Mouse (Mus musculus): ENCODE measurements at regions not wholly inside any gene's neighbourhood (a gene's known extent, or its start where the extent isn't known, plus 50 kb on each side); places are given as distances from the start of the nearest gene placed in this dataset.
A peak's percentile ranks its signal among the peaks of the same experiment; 100 is the strongest.

DNA sequence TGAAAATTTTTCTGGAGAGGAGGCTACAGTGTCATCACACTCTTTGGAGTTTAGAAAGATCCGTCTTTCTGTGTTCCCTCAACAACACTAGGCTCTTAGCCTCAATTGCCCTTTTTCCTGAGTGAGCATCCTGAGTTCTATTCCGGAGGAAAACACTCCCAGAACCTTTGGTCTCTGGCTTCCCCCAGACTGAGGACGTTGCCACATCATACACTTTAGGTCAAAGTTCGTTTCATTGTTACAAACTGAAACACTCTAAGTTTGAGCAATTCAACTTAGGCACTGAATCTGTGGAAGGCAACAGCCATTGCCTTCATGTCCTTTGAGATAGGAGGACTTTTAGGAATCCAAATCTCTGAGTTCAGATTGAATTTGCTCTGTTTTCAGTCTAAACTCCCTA, 85.0 kb downstream of the Arl4a start:
- no peak for DNase-seq (ENCODE audit: low read depth, low spot score)

DNA sequence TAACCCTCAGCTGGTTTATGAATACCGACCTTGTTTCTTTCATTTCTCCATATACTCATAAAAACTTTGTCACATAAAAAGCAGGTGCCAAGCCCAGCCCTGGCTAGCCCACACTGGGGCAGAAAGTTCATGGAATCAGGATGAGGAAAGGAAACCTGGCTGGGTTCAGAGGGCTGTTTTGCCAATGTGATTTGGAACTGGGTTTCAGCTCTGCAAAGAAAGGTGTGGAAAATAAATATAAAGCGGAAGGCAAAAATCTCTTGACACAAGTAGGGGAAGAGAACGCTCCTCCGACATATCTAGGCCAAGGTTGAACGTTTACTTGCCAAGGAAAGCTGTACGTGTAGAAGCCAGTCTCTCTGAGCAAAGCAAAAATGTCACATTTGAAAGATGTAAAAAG, 85.9 kb downstream of the Arl4a start:
- DNase-seq (ENCODE audit: low read depth, low spot score) = no peak

DNA sequence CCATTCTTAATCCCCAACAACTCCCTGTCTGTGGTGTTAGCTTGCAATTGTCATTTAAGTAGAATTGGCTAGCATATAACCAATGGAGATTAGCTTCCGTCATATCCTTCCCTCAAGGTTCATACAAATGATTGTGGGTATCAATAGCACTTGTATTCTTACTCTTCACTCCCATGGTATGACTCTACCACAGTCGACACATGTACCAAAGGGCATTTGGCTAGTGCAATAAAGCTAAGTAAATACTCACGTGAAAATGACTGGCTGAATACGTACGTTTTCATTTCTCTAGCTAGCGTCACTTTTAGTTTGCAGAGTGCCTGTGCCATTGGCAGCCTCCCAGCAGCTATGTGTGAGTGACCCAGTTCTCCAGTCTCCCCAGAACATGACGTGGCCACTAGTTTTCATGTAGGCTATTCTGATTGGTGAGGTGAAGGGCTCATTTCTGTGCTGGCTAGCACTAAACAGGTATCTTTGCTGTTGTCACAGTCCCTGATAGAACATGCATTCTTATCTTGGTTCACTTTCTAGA, 87.5 kb downstream of the Arl4a start:
- DNase-seq (ENCODE audit: low read depth, low spot score) = no peak

DNA sequence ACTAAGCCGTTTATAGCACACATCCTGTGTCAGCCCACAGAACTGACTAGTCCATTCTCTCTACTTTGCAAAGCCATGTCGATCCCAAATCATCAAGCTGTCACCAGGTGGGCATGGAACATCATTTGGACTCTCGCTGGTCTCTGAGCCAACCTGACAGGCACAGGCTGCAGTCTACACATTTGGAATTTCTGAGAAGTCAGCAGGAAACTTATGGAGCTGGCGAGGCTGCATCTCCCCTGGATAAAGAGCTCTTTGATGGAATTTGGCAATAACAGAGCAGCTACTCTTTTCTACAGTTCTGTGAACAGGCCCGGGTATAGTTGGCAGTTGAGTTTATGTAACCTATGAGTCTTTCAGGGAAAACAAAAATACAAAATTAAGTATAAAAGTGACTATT, 94.9 kb downstream of the Arl4a start:
- no peak for DNase-seq (ENCODE audit: low read depth, low spot score)

DNA sequence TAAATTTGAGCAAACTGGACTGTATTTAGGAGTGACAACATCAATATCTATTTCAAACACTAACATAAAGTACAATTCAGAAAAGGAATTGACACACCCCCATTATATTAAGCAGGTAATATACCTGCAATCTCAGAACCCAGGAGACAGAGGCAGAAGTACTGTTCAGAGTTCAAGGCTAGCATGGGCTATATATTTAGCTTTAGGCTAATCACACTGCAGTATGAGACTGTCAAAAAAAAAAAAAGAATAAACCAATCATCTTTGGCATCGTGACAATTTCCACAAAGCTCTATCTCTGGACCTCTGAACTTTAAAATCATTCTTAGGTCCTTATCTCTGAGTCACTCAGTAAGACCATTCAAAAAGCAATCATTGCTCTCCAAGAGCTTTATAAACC, 96.7 kb downstream of the Arl4a start:
- DNase-seq (ENCODE audit: low read depth, low spot score) = no peak

DNA sequence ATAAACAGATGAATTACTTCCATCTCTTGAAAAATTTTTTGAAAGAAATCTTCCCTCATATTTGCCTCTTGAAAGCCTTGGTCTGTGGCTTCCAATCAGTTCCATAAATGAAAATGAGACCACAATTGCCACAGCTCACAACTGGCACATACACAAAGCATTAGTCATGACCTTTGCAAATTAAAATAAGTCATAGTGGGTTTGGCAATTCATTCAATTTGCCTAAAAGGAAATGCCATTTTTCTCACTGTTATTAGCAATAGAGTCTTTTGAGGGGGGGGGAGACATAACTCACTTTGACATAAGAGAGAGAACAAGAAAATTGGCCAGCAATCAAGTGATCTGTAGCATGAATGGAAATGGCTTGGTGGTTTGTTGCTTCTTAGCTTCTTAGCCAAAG, 98.8 kb downstream of the Arl4a start:
- no peak for DNase-seq (ENCODE audit: low read depth, low spot score)

DNA sequence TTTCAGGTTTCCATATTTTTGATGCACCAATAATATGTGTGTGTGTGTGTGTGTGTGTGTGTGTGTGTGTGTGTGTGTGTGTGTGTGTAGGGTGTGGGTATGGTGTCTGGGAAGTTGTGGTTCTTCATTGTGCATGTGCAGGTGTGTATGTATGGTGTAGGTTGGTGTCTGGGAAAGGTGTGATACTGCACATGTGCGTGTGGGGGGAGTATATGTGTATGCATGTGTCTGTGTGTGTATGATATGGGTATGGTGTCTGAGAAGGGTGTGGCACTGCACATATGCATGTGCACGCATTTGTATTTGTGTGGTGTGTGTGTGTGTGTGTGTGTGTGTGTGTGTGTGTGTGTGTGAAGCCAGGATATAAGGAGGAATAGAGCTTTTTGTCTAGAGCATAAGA, 99.6 kb downstream of the Arl4a start:
- no peak for DNase-seq (ENCODE audit: low read depth, low spot score)

DNA sequence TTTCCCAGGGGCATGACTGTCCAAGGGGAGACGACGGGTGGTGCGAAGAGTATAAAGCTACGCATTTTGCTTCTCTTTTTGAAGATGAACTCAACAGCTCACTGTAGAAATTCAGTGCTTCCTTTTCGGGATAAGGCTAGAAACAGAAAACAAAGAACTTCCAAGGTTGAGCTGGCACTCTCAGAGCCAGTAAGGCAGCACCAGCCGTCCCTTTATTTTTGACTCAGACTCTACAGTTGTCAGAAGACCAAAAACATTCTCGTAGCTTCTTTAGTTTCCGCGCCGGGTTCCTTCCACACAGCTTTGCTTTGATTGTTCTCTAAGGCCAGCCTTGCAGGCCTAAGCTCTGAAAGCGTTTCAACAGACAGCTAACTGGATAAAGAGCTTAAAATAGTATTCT, 101.5 kb downstream of the Arl4a start:
- DNase-seq (ENCODE audit: low read depth, low spot score) = no peak

DNA sequence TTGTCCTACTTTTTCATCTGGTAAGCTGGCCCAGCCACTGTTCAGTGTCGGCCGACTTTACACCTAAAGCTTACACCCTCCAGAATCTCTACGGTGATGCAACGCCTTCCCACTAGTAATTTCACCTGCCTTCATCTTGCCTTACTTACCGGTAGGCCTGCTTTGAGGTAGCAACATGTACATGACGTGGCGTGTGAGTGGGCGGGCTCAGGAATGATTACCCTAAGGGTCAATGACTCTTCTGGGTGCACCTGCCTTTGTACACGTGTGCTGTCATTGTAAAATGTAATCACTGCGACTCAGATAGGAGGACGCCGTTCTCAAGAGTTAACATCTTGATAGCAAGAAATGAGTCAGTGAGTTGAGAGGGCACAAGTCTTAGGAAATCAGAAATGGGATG, 102.0 kb downstream of the Arl4a start:
- no peak for DNase-seq (ENCODE audit: low read depth, low spot score)

DNA sequence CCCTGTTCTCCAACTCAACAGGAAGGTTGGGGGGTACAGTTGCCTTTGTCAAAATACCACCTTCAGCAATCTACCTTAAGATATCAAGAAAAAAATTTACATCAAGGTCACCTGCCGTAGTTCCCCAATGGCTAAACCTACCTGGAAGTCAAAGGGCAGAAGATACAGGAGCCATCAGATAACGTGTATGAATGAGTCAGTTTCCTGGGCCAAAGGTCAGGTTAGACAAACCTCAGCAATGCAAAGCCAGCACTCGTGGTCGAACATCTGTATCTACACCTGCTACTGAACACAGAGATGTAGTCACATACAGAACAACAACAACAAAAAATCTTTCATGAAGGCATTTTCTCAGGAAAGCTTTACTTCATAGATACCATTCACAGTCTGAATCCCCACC, 102.9 kb downstream of the Arl4a start:
- DNase-seq (ENCODE audit: low read depth, low spot score) = no peak

DNA sequence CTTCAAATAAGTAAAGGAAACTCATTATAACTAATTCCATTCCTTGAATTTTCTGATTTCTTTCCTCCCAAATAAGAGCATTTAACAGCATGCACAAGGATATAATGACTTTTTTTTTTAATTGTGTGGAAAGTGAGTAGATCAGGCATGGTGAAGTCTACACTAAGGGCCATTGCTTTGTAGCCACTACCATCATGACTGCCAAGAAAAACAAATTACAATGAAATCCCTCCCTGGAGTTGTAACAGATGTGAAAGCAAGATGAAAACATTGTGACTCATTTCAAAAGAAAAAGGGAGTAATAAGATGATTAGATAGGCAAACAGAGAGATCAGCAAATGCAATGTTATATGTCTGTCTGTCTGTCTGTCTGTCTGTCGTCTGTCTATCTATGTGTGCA, 106.6 kb downstream of the Arl4a start:
- DNase-seq (ENCODE audit: low read depth, low spot score) = no peak

DNA sequence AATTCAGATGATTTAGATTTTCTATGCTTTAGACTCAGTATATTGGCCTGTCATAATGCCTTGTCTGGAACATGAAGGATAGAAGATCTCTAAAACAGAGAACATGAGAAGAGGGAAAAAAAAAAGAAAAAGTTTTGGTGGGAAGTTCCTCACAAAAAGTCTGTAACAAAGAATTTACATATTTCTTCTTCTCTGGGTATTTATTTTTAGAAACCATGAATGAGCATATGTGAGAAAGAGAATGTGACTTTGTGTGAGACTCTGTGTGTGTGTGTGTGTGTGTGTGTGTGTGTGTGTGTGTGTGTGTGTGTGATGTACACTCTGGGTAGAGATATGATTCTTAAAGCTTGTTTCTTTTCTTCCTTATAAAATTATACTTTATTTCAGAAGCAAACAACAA, 109.9 kb downstream of the Arl4a start:
- no peak for DNase-seq (ENCODE audit: low read depth, low spot score)

DNA sequence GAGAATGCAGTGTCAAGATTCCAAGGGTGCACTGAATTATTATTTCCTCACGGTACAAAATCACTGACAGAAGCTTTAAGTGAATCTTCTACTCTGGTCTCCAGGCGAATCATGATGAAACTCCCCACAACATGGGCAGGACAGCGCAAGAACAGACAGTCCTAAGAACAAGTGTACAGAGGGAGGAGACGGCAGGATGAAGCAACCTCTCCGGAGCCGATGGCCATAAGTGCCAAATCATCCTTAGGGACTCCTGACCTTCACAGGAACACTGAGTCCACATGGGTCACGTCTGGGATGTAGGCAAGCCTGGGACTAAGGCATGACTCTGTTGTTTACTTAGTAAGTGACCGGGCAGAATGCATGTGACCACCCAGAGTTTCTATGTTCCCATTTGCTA, 110.8 kb downstream of the Arl4a start:
- no peak for DNase-seq (ENCODE audit: low read depth, low spot score)

DNA sequence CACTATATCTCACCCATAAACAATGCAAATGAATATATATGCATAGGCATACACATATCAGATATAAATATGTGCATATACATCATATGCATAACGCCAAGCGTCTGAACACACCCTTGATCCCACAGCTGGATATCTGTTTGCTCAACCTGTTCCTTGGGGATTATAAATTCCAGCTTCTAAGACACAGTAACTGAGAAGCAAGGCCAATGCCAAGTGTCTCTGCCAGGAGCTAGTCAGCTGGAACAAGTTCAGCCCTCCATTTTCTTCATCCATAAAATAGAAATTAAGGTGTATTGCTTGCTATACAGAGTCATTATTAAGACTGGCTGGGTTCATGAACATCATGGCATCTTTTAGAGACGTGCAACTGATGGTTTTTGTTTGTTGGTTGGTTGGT, 116.3 kb downstream of the Arl4a start:
- no peak for DNase-seq (ENCODE audit: low read depth, low spot score)

DNA sequence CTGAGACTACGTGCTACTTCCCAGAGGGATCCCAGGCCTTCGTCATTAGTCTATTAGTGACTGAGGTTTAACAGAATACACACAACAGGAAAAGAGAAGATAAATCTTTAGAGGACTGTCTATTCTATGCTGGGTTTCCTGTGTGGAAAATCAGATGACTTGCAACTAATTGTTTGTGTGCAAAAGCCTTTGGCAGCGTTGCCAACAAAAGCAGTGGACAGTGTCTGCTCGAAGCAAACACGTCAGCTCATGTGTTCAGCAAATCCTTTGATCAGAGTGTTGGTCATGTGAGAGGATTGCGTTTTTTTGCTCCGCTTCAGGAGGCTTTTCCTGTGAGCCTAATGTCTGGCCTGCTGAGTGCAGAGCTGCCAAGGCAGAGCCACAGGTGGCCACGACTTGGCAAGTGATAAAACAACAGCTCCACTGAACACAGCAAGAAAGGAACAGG, 117.3 kb downstream of the Arl4a start:
- no peak for DNase-seq (ENCODE audit: low read depth, low spot score)

DNA sequence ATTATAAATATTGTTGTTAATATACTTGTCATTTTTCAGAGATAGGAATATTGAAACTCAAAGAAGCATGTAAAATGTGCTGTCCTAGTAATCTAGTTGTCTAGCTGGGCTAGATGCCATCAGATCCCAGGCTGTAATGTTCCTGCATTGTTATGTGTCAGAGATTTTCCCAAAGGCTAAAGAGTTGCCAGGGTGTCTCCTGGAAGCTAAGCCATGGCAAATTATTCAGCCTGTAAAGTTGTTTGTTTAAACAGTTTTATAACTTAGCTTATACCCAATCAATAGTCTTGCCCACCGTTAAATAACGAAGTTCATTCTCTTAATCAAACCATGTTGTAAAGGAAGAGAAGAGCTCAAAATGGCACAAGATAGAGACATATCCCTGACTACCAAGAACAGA, 117.9 kb downstream of the Arl4a start:
- no peak for DNase-seq (ENCODE audit: low read depth, low spot score)

DNA sequence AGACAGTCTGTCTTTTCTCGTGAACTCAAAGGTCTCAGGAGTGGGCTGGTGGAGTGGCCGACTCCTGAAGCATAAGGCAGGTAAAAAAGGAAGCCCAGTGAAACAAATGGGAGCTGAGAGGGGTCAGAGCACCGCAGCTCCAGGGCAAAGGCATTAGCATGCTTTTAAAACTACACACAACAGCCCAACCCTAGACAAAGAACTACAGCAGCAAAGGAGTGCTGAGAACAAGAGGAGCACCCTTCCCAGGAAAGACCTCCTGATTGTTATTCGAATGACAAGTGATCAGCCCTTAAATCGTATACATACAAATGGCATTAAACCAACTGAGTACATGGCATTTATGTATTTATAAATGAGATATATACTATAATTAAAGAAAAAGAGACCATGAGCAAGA, 149.3 kb downstream of the Arl4a start:
- DNase-seq (ENCODE audit: low read depth, low spot score) = peak; percentile 31

DNA sequence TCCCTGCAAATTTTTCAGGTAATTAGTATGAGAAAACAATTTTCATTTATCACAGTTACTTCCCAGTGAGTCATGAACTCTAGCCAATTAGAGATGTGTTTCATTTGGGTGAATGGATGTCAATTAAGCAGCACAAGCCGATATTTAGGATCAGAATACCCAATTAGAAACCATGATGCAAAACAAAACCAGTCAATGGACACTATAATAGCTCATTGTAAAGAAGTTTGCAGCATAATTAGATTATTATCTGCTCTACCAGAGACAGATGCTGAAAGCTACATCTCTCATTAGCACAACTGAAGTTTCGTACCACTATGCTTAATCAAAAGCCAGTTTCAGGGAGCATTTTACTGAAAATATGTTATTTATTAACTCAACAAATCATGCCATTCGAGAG, 152.5 kb downstream of the Arl4a start:
- no peak for DNase-seq (ENCODE audit: low read depth, low spot score)

DNA sequence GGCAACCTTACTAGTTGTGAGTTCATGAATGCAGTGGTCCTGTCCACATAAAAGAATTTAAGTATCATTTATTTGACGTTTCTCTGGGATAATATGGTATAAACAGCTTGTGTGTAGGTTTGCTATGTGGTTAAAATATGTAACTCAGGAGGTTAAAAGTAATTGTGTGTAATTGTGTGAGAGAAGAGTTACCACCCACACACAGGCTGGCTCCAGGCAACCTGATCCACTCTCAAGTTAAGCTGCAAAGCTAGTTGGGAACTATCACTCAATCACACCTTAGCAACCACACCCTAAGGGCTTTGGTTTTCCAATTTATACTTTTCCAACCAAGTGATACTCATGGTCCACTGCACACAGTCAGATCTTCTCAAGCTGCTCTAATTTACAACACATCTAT, 157.5 kb downstream of the Arl4a start:
- DNase-seq (ENCODE audit: low read depth, low spot score) = no peak

DNA sequence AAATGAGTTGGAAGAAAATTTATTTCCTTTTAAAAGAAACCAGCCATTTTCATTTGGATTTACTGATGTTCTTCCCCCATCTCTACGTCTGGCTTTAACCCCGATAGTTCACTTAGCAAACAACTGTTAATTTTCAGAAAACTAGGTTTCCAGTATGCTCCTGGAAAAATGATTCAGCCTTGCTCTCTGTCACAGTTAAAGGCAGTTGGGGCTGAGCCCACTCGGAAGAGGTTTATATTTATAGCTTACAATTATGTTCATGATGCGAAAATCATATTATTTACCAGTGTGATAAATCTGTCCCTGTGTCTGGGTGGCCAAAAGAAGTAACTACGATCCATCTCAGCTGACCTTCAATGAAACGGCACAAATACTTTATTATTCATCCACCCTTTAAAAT, 163.9 kb downstream of the Arl4a start:
- no peak for DNase-seq (ENCODE audit: low read depth, low spot score)

DNA sequence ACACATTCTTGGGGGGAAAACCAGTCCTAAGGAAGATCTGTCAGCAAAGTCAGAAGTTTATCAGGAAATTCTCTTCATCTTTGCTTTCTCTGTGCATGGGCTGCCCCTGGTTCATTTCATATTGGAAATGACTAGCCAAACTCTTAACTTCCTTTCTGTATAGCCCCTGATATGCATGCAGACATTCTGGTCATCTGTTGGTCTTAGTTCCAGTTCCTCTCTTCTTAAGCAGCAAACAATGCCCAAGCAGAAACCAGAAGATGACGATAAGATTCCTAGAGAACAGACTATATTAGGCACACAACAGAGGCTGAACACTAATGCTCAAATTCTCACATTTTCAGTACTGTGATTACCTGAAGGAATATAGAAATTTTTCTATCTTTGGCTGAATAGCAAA, 176.0 kb downstream of the Arl4a start:
- DNase-seq (ENCODE audit: low read depth, low spot score) = no peak

DNA sequence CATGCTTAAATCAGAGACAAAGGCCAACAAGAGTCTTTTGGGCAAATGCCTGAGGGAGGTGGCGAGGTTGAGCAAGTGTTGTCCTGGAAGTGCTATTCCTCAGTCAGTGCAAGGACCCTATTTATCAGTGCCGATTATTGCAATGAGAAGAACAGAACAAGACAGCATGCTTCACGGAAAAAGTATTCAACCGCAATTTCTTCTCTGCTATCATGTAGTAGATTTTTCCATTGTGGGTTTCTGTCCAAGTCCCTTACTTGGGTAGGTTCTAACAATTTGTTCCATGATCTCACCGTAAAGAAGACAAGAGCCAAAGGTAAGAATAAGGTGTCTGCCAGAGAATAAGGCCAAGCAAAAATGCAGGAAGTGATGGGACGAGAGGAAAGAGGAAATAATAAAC, 186.2 kb downstream of the Arl4a start:
- DNase-seq (ENCODE audit: low read depth, low spot score) = no peak

DNA sequence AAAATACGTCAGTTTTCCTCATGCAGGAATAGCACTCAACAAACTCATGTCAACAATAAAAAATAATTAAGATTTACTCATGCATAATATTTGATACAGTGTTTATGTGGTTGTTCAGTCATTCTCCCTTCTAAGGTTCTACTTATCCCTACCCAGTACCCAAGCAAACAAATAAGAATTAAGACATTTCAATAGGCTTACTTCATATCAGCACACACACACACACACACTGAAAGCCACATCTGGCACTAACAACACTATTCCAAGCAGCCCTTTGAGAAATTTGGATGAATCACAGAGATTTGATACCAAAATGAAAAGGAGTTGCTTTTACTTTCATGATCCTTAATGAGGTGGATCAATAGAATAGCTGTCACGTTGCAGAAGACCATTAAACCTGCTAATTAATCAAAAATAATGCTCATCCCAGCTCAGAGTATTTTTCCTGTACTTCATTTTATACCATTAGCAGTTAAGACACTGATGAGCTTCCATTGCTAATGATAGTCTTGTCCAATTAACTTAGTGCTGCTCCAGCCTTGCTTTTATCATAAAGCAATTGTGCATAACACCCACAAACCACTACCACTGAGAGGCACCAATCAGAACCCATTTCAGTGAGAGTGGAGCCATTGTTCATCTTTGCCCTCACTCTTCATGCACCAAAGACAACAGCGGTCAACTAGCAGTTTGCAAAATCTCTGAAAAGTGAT, 188.3 kb downstream of the Arl4a start:
- DNase-seq (ENCODE audit: low read depth, low spot score) = no peak

DNA sequence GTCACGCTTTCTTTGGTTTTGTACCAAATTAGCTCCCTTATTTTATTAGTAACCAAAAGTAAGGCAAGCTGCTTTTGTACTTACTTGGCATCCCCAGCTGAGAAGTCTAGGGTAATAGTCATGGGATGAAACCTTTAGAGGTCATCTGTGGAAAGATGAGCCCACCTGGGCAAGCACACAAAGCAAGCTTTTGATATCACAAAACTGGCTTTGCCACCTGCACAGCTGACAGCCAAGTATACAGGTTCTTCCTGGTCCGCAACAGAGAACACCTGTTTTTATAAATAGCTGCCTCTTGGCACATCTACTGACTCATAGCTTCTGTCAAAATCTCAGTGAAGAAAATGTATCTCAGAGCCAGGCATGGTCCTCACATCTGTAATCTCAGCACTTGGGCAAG, 197.2 kb downstream of the Arl4a start:
- no peak for DNase-seq (ENCODE audit: low read depth, low spot score)
